Mouse (Mus musculus): ENCODE data around the gene Spats2l. TPM values are rescaled to one million over a fixed set of nuclear protein-coding genes. Genes with fewer than 3 reads are reported as not detected.

Gene Spats2l
- polyA plus RNA-seq, 1 experiment from 2014 or later, result 69.8 TPM

DNA sequence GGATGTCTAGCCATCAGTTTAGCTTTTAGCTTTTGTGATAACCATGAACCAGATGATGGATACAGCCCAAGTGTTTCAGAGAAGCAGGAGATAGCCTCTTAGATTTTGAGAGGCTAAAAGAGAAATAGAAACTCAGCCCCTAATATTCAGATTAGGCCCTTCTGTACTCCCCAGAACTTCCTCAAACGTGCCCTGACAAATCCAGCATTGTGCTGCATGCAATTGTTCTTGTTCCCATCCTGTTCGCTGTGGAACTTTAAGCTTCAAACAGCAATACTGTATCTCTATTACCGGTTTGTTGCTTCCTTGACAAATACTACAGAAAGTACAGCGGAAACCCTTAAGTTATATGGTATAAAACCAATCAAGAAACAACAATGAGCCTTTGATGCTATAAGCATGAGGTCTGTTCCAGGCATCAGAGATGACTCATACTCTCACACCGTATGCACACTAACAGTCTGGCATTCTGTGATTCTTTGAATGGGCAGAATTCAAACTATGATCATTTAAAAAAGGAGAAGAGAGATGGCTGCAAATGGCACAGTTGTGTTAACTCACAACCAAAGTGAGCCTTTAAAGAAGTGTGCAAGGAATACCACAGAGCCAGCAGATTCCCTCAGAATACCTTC is 62.8 kb downstream of the Spats2l start:
- DNase-seq (no peak), ATAC-seq (ENCODE audit: low FRiP score, low TSS enrichment) (no peak)
- H3K27ac ChIP-seq (replicated peaks; ENCODE audit: low read depth, low read length), result no peak overlapping the region
- H3K9ac ChIP-seq (replicated peaks; ENCODE audit: low read length), result no peak overlapping the region
- H3K9me3 ChIP-seq (ENCODE audit: control insufficient read depth, low read length), result no peaks in the 10 kb centered on the region
- no peaks in the 10 kb centered on the region for H3K27me3 ChIP-seq (ENCODE audit: control insufficient read depth, insufficient read depth, low read length)
- no peak overlapping the region for H3K4me3 ChIP-seq (replicated peaks; ENCODE audit: low read depth, low read length)
- no peaks in the 10 kb centered on the region; the same call in 1 of the 2 replicates for H3K36me3 ChIP-seq (ENCODE audit: control insufficient read depth, insufficient read depth, low read length)
- no peak overlapping the region for H3K4me2 ChIP-seq (ENCODE audit: low read length)
- 77% methylated on average over 5 of the region's 5 CpGs for WGBS
- H3K4me1 ChIP-seq (ENCODE audit: control insufficient read depth, insufficient read depth, low read length), result no peaks in the 10 kb centered on the region

DNA sequence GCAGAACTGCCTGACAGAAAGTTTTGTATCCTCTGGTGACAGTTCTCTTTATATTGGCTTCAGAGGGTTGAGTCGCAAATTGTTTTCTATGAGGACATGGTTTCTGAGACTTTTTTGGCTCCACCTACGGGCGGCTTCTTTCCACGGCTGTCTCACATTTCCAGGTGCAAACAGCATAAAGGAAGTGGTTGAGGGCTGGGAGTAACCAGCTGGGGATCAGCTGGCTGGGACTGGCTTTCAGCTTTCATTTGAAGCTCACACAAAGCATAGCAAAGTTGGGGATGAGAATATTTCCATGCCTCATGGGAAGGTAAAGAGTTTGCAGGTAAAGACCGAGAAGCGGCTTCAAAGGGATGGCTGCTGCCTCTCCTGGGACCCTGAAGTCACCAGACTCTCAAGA is 65.9 kb downstream of the Spats2l start:
- ATAC-seq (ENCODE audit: low FRiP score, low TSS enrichment) (no peak), DNase-seq (no peak)
- H3K27ac ChIP-seq (replicated peaks; ENCODE audit: low read depth, low read length), result no peak overlapping the region
- no peaks in the 10 kb centered on the region for H3K36me3 ChIP-seq (ENCODE audit: control insufficient read depth, insufficient read depth, low read length)
- H3K4me2 ChIP-seq (ENCODE audit: low read length), result no peak overlapping the region
- H3K4me1 ChIP-seq (ENCODE audit: control insufficient read depth, insufficient read depth, low read length), result no peaks in the 10 kb centered on the region
- 89% methylated on average over 6 of the region's 6 CpGs for WGBS
- no peak overlapping the region for H3K9ac ChIP-seq (replicated peaks; ENCODE audit: low read length)
- no peak overlapping the region for H3K4me3 ChIP-seq (replicated peaks; ENCODE audit: low read depth, low read length)
- H3K9me3 ChIP-seq (ENCODE audit: control insufficient read depth, low read length), result no peaks in the 10 kb centered on the region
- no peaks in the 10 kb centered on the region for H3K27me3 ChIP-seq (ENCODE audit: control insufficient read depth, insufficient read depth, low read length)

DNA sequence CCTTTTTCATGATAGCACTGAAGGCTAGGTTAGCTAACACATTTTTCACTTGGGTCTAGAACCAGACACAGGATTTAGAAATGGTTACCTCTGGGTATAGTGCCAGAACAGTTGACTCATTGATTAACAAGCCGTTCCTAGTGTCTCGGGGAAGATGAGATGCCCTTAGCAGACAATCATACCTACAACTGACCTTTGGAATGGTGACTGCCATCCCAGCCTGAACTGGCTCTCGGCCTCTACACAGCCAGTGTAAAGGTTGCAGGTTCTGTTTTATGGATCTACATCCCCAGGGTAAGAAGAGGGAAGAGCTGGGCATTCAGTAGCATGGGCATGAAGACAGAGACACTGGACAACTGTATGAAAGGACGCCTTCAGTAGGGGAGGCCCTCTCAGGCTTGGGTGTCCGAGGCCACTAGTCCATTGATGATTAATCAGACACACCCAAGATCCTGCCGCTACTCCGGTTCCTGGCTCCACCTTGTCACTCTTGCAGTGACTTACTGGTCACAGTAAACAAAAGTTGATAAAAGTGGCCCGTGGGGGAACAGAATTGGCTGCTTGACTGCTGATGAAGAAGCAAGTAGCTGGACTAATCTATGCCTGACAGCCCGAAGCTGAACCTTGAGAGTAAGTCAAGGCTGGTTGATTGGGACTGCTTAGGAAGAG is 71.2 kb downstream of the Spats2l start:
- Histone ChIP-seq H3K36me3 (ENCODE audit: control insufficient read depth, insufficient read depth, low read length) (no peaks in the 10 kb centered on the region), H3K27ac (replicated peaks; ENCODE audit: low read depth, low read length) (no peak overlapping the region), H3K27me3 (ENCODE audit: control insufficient read depth, insufficient read depth, low read length) (no peaks in the 10 kb centered on the region), H3K9me3 (ENCODE audit: control insufficient read depth, low read length) (no peaks in the 10 kb centered on the region), H3K4me1 (ENCODE audit: control insufficient read depth, insufficient read depth, low read length) (peaks cover 33% of the 10 kb centered on the region), H3K4me2 (ENCODE audit: low read length) (no peak overlapping the region), H3K4me3 (replicated peaks; ENCODE audit: low read depth, low read length) (no peak overlapping the region), H3K9ac (replicated peaks; ENCODE audit: low read length) (no peak overlapping the region)
- WGBS, result 87% methylated on average over 9 of the region's 9 CpGs
- no peak for ATAC-seq (ENCODE audit: low FRiP score, low TSS enrichment)
- DNase-seq, result no peak

DNA sequence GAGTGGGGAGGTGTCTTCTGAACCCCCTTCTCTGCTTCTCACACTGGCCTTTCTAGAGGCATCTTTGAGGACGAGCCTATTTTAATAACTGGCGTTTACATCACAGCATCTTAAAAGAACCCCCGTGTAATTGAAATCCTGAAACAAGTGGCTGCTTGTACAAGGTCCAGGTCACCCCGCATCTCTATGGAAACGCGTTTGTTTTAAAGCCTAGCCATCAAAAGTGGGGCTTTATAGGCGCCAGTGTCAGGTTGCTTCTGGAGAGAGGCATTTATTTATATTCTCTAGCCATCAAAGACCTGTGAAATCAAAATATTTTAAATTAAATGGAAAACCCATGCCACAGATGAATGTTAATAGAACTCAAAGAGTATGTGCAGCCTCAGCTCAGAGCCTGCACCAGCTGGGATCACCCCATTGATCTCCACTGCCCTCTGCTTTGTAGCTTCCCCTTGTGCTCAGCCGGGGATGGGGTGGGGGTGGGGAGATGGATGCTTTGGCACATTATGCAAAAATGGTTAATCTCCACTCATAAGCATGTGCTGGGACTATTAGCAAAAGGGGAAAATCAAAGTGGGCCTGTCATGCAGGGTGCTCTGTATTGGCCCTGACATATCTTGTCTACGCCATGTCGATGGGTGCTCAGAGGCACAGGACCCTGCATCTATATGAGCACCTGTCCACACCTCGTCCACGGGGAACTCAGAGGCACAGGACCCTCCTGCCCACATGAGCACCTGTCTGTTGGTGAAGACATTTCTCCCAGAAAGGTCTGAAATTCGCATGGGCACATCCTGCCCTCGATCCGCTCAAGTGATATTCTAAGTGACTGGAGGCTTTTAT is 73.1 kb downstream of the Spats2l start:
- no peaks in the 10 kb centered on the region for H3K27me3 ChIP-seq (ENCODE audit: control insufficient read depth, insufficient read depth, low read length)
- H3K9ac ChIP-seq (replicated peaks; ENCODE audit: low read length), result 0 out of 2 replicates have a peak overlapping the region, but pooled peaks have one; percentile 6
- WGBS, result 9% methylated on average over 15 of the region's 15 CpGs
- H3K36me3 ChIP-seq (ENCODE audit: control insufficient read depth, insufficient read depth, low read length), result no peaks in the 10 kb centered on the region
- peak; percentile 71 for DNase-seq
- no peaks in the 10 kb centered on the region for H3K9me3 ChIP-seq (ENCODE audit: control insufficient read depth, low read length)
- H3K4me2 ChIP-seq (ENCODE audit: low read length), result peak overlapping the region; percentile 6; the same call in 1 of the 2 replicates
- H3K4me1 ChIP-seq (ENCODE audit: control insufficient read depth, insufficient read depth, low read length), result peaks cover 33% of the 10 kb centered on the region
- ATAC-seq (ENCODE audit: low FRiP score, low TSS enrichment), result peak; percentile 88
- H3K27ac ChIP-seq (replicated peaks; ENCODE audit: low read depth, low read length), result peak overlapping the region; percentile 75
- H3K4me3 ChIP-seq (replicated peaks; ENCODE audit: low read depth, low read length), result no peak overlapping the region

DNA sequence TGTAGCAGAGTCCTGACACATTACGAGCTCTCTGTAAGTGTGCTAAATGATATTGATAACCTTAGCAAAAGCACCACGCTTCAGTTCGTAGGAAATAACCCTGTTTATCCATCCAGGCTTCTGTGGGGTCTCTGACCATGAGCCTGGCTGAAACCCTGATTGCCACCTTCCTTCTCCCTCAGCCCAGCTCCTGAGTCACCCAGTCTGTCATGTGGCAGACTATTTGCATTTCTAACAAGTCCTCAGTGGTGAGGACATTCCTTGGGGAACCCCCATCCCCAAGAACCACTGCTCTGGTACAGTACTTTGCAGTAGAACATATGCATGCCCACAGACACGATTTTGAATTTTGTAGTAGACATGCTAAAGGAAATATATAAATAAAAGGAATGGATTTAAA is 75.1 kb downstream of the Spats2l start:
- Histone ChIP-seq H3K4me3 (replicated peaks; ENCODE audit: low read depth, low read length) (no peak overlapping the region), H3K27ac (replicated peaks; ENCODE audit: low read depth, low read length) (no peak overlapping the region), H3K27me3 (ENCODE audit: control insufficient read depth, insufficient read depth, low read length) (no peaks in the 10 kb centered on the region), H3K36me3 (ENCODE audit: control insufficient read depth, insufficient read depth, low read length) (no peaks in the 10 kb centered on the region), H3K9me3 (ENCODE audit: control insufficient read depth, low read length) (no peaks in the 10 kb centered on the region), H3K4me1 (ENCODE audit: control insufficient read depth, insufficient read depth, low read length) (peaks cover 33% of the 10 kb centered on the region), H3K4me2 (ENCODE audit: low read length) (no peak overlapping the region), H3K9ac (replicated peaks; ENCODE audit: low read length) (no peak overlapping the region)
- DNase-seq (no peak), ATAC-seq (ENCODE audit: low FRiP score, low TSS enrichment) (no peak)
- WGBS, result 79% methylated on average over 4 of the region's 4 CpGs

DNA sequence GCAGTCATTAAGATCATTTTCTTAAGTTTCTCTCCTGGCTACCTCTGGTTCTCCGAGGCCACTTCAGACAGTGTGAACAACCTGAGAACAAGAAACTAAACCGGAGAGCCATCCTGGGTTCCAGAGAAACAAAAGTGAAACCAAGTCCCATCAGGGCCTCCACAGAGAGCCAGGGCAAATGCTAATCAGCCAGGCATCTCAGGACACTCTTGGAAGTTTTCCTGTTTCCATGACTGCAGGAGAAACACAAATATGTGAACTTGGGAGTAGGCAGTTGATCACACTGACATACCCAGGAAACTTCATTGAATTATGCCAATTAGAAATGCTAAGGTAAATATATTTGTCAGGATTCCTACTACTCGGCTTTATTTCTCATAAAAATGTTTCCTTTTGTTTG is 76.0 kb downstream of the Spats2l start:
- H3K9me3 ChIP-seq (ENCODE audit: control insufficient read depth, low read length), result no peaks in the 10 kb centered on the region

DNA sequence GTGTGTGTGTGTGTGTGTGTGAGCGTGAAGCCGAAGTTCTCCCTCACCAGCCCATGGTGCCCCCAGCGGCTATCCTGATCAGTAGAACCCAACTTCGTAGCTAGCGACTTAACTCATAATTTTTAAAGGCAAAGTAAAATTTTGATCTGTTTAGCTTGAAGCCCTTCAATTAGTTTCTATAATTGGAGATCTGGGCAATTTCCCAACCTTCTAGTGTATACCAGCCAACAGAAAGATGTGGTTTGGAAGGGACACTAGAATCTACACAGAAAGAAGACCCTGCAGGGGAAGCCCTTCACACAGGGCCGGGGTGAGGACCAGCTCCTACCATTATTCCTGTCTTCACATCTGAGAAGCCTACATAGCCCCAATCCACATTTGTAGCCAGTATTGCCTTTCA is 77.9 kb downstream of the Spats2l start:
- Histone ChIP-seq H3K36me3 (ENCODE audit: control insufficient read depth, insufficient read depth, low read length) (no peaks in the 10 kb centered on the region), H3K9ac (replicated peaks; ENCODE audit: low read length) (no peak overlapping the region), H3K27me3 (ENCODE audit: control insufficient read depth, insufficient read depth, low read length) (no peaks in the 10 kb centered on the region), H3K27ac (replicated peaks; ENCODE audit: low read depth, low read length) (no peak overlapping the region), H3K4me2 (ENCODE audit: low read length) (no peak overlapping the region), H3K4me3 (replicated peaks; ENCODE audit: low read depth, low read length) (no peak overlapping the region), H3K4me1 (ENCODE audit: control insufficient read depth, insufficient read depth, low read length) (peaks cover 25% of the 10 kb centered on the region), H3K9me3 (ENCODE audit: control insufficient read depth, low read length) (no peaks in the 10 kb centered on the region)
- ATAC-seq (ENCODE audit: low FRiP score, low TSS enrichment) (no peak), DNase-seq (no peak)
- WGBS, result 96% methylated on average over 6 of the region's 6 CpGs

More for the DNA sequence above, 76.0 kb downstream of the Spats2l start:
- Histone ChIP-seq H3K27me3 (ENCODE audit: control insufficient read depth, insufficient read depth, low read length) (no peaks in the 10 kb centered on the region), H3K36me3 (ENCODE audit: control insufficient read depth, insufficient read depth, low read length) (no peaks in the 10 kb centered on the region), H3K4me1 (ENCODE audit: control insufficient read depth, insufficient read depth, low read length) (peaks cover 33% of the 10 kb centered on the region), H3K27ac (replicated peaks; ENCODE audit: low read depth, low read length) (no peak overlapping the region), H3K9ac (replicated peaks; ENCODE audit: low read length) (no peak overlapping the region), H3K4me3 (replicated peaks; ENCODE audit: low read depth, low read length) (no peak overlapping the region), H3K4me2 (ENCODE audit: low read length) (no peak overlapping the region)
- 38% methylated on average over 3 of the region's 3 CpGs for WGBS
- ATAC-seq (ENCODE audit: low FRiP score, low TSS enrichment) (no peak), DNase-seq (peak; percentile 46)

DNA sequence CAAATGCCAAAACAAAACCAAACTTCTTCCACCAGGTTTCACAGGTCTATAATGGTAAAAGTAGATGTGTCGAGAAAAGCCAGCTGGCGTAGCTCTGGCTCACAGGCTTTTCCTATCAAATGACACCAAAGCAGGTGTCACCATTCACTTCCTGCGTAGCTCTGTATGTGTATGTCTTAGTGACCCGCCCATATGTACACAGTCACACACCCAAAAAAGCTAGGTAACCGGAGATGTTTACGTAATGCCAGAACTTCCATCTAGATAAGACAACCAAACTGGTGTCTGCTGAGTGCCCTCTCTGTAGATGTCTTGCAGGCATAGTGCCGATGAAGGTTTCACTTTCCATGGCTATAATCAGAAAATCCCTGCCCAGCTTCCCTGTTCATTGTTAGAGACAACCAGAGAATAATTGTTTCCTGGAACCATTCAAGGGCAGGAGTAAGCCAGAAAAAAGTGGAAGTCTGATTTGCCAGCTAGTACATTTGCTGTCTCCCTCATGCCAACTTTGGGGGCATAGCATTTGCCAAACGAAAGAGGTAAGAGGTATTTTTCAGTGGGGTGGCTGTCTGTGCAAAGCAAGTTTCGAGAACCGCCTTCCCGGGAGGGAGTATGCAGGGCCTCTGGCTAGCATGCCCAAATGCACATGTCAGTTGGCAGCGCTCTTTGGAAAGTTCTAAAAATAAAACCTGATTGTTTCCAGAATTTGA is 78.8 kb downstream of the Spats2l start:
- ATAC-seq (ENCODE audit: low FRiP score, low TSS enrichment) (no peak), DNase-seq (no peak)
- Histone ChIP-seq H3K4me1 (ENCODE audit: control insufficient read depth, insufficient read depth, low read length) (peaks cover 16% of the 10 kb centered on the region), H3K9ac (replicated peaks; ENCODE audit: low read length) (no peak overlapping the region), H3K4me3 (replicated peaks; ENCODE audit: low read depth, low read length) (no peak overlapping the region), H3K4me2 (ENCODE audit: low read length) (no peak overlapping the region), H3K9me3 (ENCODE audit: control insufficient read depth, low read length) (no peaks in the 10 kb centered on the region), H3K27me3 (ENCODE audit: control insufficient read depth, insufficient read depth, low read length) (no peaks in the 10 kb centered on the region), H3K36me3 (ENCODE audit: control insufficient read depth, insufficient read depth, low read length) (no peaks in the 10 kb centered on the region), H3K27ac (replicated peaks; ENCODE audit: low read depth, low read length) (no peak overlapping the region)
- 91% methylated on average over 12 of the region's 12 CpGs for WGBS
